Mouse (Mus musculus) neural tube, embryonic 14.5 days (tissue): ENCODE data around the gene Eno2. TPM values are rescaled to one million over a fixed set of nuclear protein-coding genes. Genes with fewer than 3 reads are reported as not detected.
"Not testable (repeated sequence)": the region's sequence is repeated elsewhere in the genome, so short reads cannot be mapped to it uniquely, and the experiment has no call there.

Source experiments
- ATAC-seq: fragments of 200-750 bp; cut with Nextera tagmentation; 2 replicates; pipeline ENCODE4 v1.8.0; 2017; ENCODE audit warnings: low read depth, mild to moderate bottlenecking, moderate TSS enrichment, moderate library complexity
- H3K27ac ChIP-seq: fragments of 300-500 bp; sonication (generic); 2 replicates; pipeline ENCODE4 v1.5.1; 2014; ENCODE audit warnings: low read depth, mild to moderate bottlenecking, control low read depth, low read length, moderate library complexity, mixed read lengths
- H3K27me3 ChIP-seq: fragments of 300-500 bp; sonication (generic); 2 replicates; pipeline ENCODE4 v1.6.1; 2014; ENCODE audit warnings: low read length; ENCODE audit not compliant: control insufficient read depth, insufficient read depth
- H3K36me3 ChIP-seq: fragments of 300-500 bp; sonication (generic); 2 replicates; pipeline ENCODE4 v1.6.1; 2014; ENCODE audit warnings: low read length, mixed read lengths; ENCODE audit not compliant: control insufficient read depth, insufficient read depth
- H3K4me1 ChIP-seq: fragments of 300-500 bp; sonication (generic); 2 replicates; pipeline ENCODE4 v1.6.1; 2014; ENCODE audit warnings: low read length; ENCODE audit not compliant: control insufficient read depth, insufficient read depth
- H3K4me2 ChIP-seq: fragments of 300-500 bp; sonication (generic); 2 replicates; pipeline ENCODE4 v1.6.1; 2014; ENCODE audit warnings: mild to moderate bottlenecking, low read depth, low read length, control low read depth
- H3K4me3 ChIP-seq: fragments of 300-500 bp; sonication (generic); 2 replicates; pipeline ENCODE4 v1.5.1; 2014; ENCODE audit warnings: low read depth, low read length, control low read depth, mixed read lengths
- H3K9ac ChIP-seq: fragments of 300-500 bp; sonication (generic); replicated peaks from 2 replicates; pipeline ENCODE4 v1.6.1; 2014; ENCODE audit warnings: low read depth, mild to moderate bottlenecking, control low read depth, low read length, mixed read lengths
- H3K9me3 ChIP-seq: fragments of 300-500 bp; sonication (generic); 2 replicates; pipeline ENCODE4 v1.6.1; 2016; ENCODE audit warnings: low read length; ENCODE audit not compliant: control insufficient read depth
- WGBS: fragments of 180-500 bp; shearing (Covaris S2); extraction: QIAGEN DNeasy Blood & Tissue Kit; methylation state at CpG from one replicate; pipeline ENCODE4 v1.1.7; 2014; 5-methylcytosine and 5-hydroxymethylcytosine counted together
- polyA plus RNA-seq: library from polyadenylated mRNA; unstranded; fragments of >200 nt; fragmentation: Nextera tagmentation; extraction: Ambion mirVana; gene quantifications from 2 replicates; pipeline ENCODE4 v1.2.1, GENCODE M21; 2014

Eno2 gene
- polyA plus RNA-seq, 1 experiment from 2014 or later, result 205 TPM

GRCm38 (mm10) chr6:124813496-124813895, 44.0 kb upstream of the Eno2 start:
- Histone ChIP-seq H3K9ac (peak overlapping the region; percentile 75), H3K27ac (peak overlapping the region; percentile 88), H3K4me3 (peak overlapping the region; percentile 62), H3K27me3 (no peaks in the 10 kb centered on the region), H3K4me1 (peaks cover 26% of the 10 kb centered on the region), H3K9me3 (no peaks in the 10 kb centered on the region), H3K36me3 (peaks cover 32% of the 10 kb centered on the region), H3K4me2 (peak overlapping the region; percentile 87)
- ATAC-seq, result peak; percentile 81
- WGBS, result under 1% methylated on average over 18 of the region's 18 CpGs

- H3K9me3 ChIP-seq, result no peaks in the 10 kb centered on the region
- peak overlapping the region; percentile 75 for H3K9ac ChIP-seq
- 21% methylated on average over 9 of the region's 9 CpGs for WGBS
- H3K4me3 ChIP-seq, result peak overlapping the region; percentile 62
- H3K4me2 ChIP-seq, result peak overlapping the region; percentile 87
- peak overlapping the region; percentile 88; the same call in 1 of the 2 replicates for H3K27ac ChIP-seq
- H3K36me3 ChIP-seq, result peaks cover 26% of the 10 kb centered on the region
- peaks cover 26% of the 10 kb centered on the region for H3K4me1 ChIP-seq
- no peaks in the 10 kb centered on the region for H3K27me3 ChIP-seq
- ATAC-seq, result no peak
Observed at GRCm38 (mm10) chr6:124812848-124813247, 43.4 kb upstream of the Eno2 start.

- Histone ChIP-seq H3K27ac (no peak overlapping the region), H3K36me3 (peaks cover 17% of the 10 kb centered on the region), H3K4me3 (peak overlapping the region; percentile 62; the same call in 1 of the 2 replicates), H3K27me3 (no peaks in the 10 kb centered on the region), H3K9ac (no peak overlapping the region), H3K4me1 (peaks cover 26% of the 10 kb centered on the region), H3K4me2 (peak overlapping the region; percentile 87), H3K9me3 (no peaks in the 10 kb centered on the region)
- no peak for ATAC-seq
- WGBS, result 90% methylated on average over 24 of the region's 24 CpGs
Observed at GRCm38 (mm10) chr6:124811701-124812560, 42.5 kb upstream of the Eno2 start.

- Histone ChIP-seq H3K9ac (no peak overlapping the region), H3K27ac (no peak overlapping the region), H3K4me1 (peaks cover 26% of the 10 kb centered on the region), H3K27me3 (no peaks in the 10 kb centered on the region), H3K36me3 (peaks cover 11% of the 10 kb centered on the region), H3K9me3 (no peaks in the 10 kb centered on the region), H3K4me3 (no peak overlapping the region), H3K4me2 (no peak overlapping the region)
- 90% methylated on average over 4 of the region's 4 CpGs for WGBS
- ATAC-seq, result no peak
Observed at GRCm38 (mm10) chr6:124811403-124811665, 41.9 kb upstream of the Eno2 start.

GRCm38 (mm10) chr6:124810566-124811402, 41.3 kb upstream of the Eno2 start:
- not testable (repeated sequence) for H3K9me3 ChIP-seq, H3K27ac ChIP-seq, H3K4me3 ChIP-seq, H3K4me2 ChIP-seq, H3K27me3 ChIP-seq, H3K9ac ChIP-seq, H3K36me3 ChIP-seq, ATAC-seq
- H3K4me1 ChIP-seq, result peaks cover 30% of the 10 kb centered on the region
- 86% methylated on average over 10 of the region's 11 CpGs for WGBS

GRCm38 (mm10) chr6:124809775-124810538, 40.5 kb upstream of the Eno2 start:
- H3K4me2 ChIP-seq, result peak overlapping the region; percentile 66
- H3K36me3 ChIP-seq, result peaks cover 9% of the 10 kb centered on the region
- no peaks in the 10 kb centered on the region for H3K27me3 ChIP-seq
- peak overlapping the region; percentile 64; the same call in 1 of the 2 replicates for H3K27ac ChIP-seq
- H3K4me3 ChIP-seq, result peak overlapping the region; percentile 40
- peak overlapping the region; percentile 59 for H3K9ac ChIP-seq
- H3K4me1 ChIP-seq, result peaks cover 32% of the 10 kb centered on the region
- WGBS, result 47% methylated on average over 14 of the region's 14 CpGs
- no peak for ATAC-seq
- no peaks in the 10 kb centered on the region for H3K9me3 ChIP-seq

GRCm38 (mm10) chr6:124809052-124809774, 39.7 kb upstream of the Eno2 start:
- Histone ChIP-seq H3K27ac (peak overlapping the region; percentile 64; the same call in 1 of the 2 replicates), H3K27me3 (no peaks in the 10 kb centered on the region), H3K9ac (peak overlapping the region; percentile 59), H3K4me1 (peaks cover 27% of the 10 kb centered on the region), H3K9me3 (no peaks in the 10 kb centered on the region), H3K36me3 (peaks cover 9% of the 10 kb centered on the region), H3K4me2 (peak overlapping the region; percentile 66), H3K4me3 (peak overlapping the region; percentile 40)
- WGBS, result under 1% methylated on average over 35 of the region's 35 CpGs
- peak; percentile 4; the same call in 1 of the 2 replicates for ATAC-seq

- Histone ChIP-seq H3K27ac (peak within 1 kb of the TSS; percentile 64; the same call in 1 of the 2 replicates), H3K9ac (peak within 1 kb of the TSS; percentile 59), H3K27me3 (no peaks in the 10 kb centered on the region), H3K4me2 (peak within 1 kb of the TSS; percentile 66), H3K36me3 (peaks cover 9% of the 10 kb centered on the region), H3K9me3 (no peaks in the 10 kb centered on the region), H3K4me1 (peaks cover 27% of the 10 kb centered on the region), H3K4me3 (peak within 1 kb of the TSS; percentile 40)
- ATAC-seq, result peak; percentile 18
- 4% methylated on average over 29 of the region's 29 CpGs for WGBS
Observed at GRCm38 (mm10) chr6:124808358-124809012, 39.0 kb upstream of the Eno2 start, which contains the start of gene Spsb2. Gene Spsb2 (plus strand): TSS chr6:124808661.
